Mouse (Mus musculus) ovary, adult 18-20 months (tissue): ENCODE results near the gene Clk4.

Experiments
- DNase-seq: peaks from one replicate; pipeline ENCODE4 v3.0.0; 2022; ENCODE audit warnings: low spot score, mixed read lengths

Clk4 gene

DNA sequence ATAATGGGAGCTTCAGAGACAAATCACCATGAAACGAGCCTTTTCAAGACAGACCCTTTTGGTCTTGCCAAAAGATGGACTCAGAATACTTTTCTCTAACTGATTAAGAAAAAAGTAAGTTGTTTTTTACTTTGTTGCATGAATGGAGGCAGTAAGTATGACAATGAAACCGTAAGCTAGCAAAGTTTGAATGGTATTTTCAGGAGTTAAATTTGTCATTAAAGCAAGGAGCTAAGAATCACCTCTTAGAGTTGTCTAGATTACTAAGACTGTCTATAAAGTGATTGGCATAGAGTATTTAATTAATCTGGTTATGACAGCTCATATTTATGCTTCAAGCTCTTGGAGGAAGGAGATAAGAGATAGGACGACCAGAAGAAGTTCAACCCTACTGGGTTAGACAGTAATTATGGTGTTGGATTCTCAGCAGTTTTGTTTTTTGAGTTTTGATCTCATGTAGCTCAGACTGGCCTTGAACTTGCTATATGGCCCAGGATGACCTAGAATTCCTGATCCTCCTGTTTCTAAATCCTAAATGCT is at the start of gene Clk4:
Gene Clk4, plus strand, starts transcription at position 51 of the 540 bp plus-strand sequence.
- no peak for DNase-seq

- no peak for DNase-seq
Measured at GRCm38 (mm10) chr11:51214021-51214420, 47.5 kb upstream of the Clk4 start.

- no peak for DNase-seq
Measured at GRCm38 (mm10) chr11:51219396-51219980, 42.0 kb upstream of the Clk4 start.

DNA sequence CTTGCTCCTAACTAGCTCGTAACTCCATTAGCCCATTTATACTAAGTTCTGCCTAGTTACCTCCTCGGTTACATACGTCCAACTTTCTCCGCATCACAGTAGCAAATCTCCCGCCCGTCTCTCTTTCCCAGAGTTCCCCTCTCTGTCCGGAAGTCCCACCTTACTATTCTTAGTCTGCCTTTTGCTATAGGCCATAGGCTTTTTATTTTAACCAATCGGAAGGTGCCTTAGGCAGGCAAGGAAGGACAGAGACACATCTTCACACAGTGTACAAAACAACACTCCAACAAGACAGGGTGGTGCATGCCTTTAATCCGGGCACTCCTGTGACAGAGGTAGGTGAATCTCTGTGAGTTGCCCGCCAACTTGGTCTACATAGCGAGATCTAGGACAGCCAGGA is 41.2 kb upstream of the Clk4 start, which contains the start of gene Gm12569:
Gene Gm12569, plus strand, starts transcription at position 166 of the 400 bp plus-strand sequence.
- no peak for DNase-seq

GRCm38 (mm10) chr11:51227104-51227503 is 34.4 kb upstream of the Clk4 start:
- DNase-seq, result no peak

- DNase-seq, result no peak
Measured at GRCm38 (mm10) chr11:51234626-51235025, 26.9 kb upstream of the Clk4 start.

DNA sequence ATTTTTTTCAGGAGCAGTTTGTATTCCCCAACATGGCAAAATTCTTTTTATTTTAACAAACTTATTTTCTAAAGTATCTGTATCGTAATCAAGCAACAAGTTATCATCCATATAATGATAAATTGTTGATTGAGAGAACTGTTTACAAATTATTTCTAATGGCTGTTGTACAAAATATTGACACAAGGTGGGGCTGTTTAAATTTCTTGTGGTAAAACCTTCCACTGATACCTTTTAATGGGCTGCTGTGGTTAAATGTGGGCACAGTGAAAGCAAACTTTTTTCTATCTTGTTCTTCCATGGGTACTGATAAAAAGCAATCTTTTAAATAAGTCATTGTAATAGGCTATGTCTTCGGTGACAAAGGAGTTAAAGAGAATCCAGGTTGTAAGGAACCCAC is 18.6 kb upstream of the Clk4 start:
- no peak for DNase-seq

DNA sequence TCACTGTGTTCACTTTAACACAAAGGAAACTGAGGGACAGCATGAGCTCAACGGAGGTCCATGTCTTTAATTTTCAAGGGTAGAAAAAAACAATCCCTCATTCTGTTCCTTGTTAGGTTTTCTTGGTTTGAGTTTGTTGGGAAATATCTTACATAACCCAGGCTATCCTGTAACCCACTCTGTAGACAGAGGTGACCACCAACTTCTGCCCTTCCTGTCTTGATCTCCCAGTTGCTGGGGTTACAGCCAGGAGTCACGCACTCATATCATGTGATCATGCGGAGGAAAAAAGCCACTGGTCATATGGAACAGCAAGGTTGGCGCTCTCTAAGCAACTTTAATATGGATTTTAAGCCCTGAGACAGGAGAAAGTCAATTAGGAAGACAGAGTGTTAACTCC is 4.5 kb upstream of the Clk4 start:
- no peak for DNase-seq

GRCm38 (mm10) chr11:51262342-51263285 is 1.1 kb downstream of the Clk4 start, which contains the start of gene BC049762:
Gene BC049762, minus strand, starts transcription at chr11:51263046.
- peak; percentile 97 for DNase-seq

DNA sequence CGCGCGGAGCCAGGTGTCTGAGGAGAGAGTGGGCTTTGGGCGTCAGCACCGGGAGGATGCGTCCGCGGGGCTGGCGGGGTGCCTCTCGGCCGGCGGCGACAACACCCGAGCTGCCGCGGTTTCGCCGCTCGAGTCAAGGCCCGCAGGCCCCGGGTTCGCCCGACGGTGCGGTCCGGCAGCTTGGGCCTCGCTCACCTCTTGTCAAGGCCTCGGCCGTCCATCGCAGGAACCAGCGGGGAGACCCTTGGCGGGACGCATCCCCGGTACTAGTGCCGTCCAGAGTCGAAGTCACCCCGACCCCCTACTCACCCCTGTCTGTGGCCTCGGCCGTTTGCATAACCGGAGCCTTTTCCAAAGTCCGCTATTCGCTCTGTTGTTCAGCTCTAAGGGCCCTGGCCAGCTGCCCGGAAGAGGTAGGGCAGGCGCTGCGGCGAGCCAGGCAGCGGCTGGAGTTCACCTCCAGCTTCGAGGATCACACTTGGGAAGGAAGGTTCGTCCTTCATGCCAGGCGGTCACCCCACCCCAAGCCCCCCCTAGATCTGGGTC is 1.8 kb downstream of the Clk4 start:
- peak; percentile 21 for DNase-seq

DNA sequence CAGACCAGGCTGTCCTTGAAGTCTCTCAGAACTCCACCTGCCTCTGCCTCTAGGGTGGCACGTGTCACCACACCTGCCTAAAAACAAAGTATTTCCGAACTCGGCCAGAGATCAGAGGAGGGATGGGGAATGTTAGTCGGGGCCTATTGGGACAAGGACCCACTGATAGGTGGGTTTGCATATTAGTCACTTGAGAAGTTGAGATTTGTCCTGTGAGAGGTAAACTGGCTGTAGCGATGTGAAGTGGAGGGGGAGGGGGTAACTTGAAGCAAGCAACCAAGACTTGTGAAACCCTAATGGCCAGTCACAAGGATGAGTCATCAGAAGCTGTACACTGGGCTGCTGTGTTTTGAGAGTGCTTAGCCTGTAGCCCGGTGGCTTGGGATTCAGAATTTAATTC is 2.8 kb downstream of the Clk4 start:
- no peak for DNase-seq

- DNase-seq, result no peak
Measured at GRCm38 (mm10) chr11:51265326-51265725, 3.8 kb downstream of the Clk4 start.

- DNase-seq, result no peak
Measured at GRCm38 (mm10) chr11:51274418-51274817, 12.9 kb downstream of the Clk4 start.

- DNase-seq, result peak; percentile 63
Measured at GRCm38 (mm10) chr11:51289564-51290041, 28.1 kb downstream of the Clk4 start, which contains the start of gene Col23a1. Gene Col23a1, plus strand, starts transcription at chr11:51289920.

DNA sequence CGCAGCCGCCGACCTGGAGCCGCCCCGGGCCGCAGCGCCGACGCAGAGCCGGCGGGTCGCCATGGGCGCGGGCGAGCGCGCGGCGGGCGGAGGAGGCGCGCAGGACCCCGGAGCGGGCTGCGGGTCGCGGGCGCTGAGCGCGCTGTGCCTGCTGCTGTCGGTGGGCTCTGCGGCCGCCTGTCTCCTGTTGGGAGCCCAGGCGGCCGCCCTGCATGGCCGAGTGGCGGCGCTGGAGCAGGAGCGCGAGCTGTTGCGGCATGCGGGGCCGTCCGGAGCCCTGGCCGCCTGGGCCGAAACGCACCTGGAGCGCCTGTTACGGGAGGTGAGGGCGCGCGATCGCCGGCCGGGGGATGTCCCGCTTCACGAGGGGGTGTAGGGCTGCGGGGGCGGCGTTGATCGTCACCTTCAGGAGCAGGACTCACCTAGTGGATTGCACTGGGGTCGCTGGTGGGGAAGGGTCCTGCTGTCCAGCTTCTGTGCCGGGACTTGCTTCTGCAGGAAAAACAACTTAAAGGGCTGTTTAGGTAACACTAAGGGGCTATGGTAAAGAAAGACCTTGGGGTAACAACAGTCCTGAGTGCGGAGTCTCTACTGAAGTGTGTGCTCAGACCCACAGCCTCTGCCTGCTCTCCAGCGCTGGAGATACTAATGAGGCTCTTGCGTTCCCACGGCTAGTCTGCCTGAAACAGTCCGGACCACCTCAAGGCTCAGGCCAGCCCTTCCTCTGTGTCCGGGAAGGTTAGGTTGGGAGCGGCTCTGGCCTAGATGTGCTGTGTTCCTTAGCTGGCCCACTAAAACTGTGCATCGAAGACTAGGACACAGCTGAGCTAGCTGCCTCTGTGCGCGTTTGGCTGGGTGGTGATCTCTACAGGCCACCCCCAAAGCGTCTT is 28.8 kb downstream of the Clk4 start:
- peak; percentile 19 for DNase-seq

DNA sequence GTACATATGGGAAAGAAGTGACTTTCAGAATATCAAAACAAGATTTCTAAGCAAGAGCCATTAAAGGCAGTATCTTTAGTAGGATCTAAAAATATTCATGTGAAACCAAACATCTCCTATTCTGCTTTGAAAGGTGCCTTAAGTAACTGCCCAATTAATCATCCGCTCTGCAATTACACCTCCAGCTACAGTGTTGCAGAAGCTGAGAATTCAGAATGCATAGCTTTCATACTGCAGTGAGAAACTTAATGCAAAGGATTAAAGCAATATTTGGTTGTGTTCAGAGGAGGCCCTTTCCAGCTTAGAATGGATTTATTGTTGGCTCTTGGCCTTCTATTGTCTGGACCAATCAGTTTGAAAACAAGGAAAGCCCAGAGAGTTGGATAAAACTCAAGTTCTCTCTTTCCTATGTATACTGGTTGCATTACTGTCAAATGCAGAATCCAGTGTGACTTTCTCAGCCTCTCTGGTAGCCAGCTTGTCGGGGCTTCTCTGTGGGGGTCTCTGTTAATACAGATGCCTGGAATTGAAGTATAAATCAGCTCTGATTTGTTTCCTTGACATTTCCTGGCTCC is 32.5 kb downstream of the Clk4 start:
- DNase-seq, result no peak

DNA sequence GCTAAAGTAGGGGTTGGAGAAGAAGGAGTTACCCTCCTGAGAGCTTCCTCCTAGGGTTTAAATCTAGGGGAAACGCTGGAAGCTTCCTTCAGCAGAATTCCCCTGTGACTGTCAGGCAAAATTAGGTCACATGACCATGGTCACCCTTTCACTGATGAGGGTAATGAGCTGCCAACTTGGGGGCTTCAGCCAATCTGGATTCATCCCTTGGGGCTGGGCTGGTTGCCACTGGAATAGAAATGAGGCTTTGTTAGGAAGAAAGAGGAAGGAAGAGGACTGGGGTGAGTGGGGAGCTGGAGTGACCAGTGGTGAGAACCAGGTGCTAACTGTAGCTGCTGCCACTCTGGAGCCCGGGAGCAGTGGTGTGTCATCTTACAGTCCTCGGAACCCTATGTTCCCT is 34.2 kb downstream of the Clk4 start:
- no peak for DNase-seq

- no peak for DNase-seq
Measured at GRCm38 (mm10) chr11:51298691-51299090, 37.2 kb downstream of the Clk4 start.

- no peak for DNase-seq
Measured at GRCm38 (mm10) chr11:51302396-51302795, 40.9 kb downstream of the Clk4 start.

- no peak for DNase-seq
Measured at GRCm38 (mm10) chr11:51303981-51304553, 42.5 kb downstream of the Clk4 start.

- no peak for DNase-seq
Measured at GRCm38 (mm10) chr11:51308306-51308705, 46.8 kb downstream of the Clk4 start.
